Mouse (Mus musculus) left cerebral cortex, postnatal 25 days (tissue): ENCODE data around the gene Plce1. TPM values are rescaled to one million over a fixed set of nuclear protein-coding genes. Genes with fewer than 3 reads are reported as not detected.

Experiments used
- DNase-seq, 2 experiments: peaks; one replicate each; pipeline ENCODE4 v3.0.0; 2022; ENCODE audit warnings: low spot score in 2 of 2, mixed read lengths in 1 of 2
- intact Hi-C: fragments of 180-260 bp; cut with DNase I; formaldehyde crosslinking; loops from one replicate; pipeline ENCODE4 v1.15.1; 2025
- total RNA-seq, 2 experiments: library from RNA; stranded (reverse); gene quantifications; 2 replicates each; pipeline ENCODE4 v1.2.3; 2021

Gene Plce1
- 1 to 10 TPM; 6.2 to 9.1 TPM for total RNA-seq

DNA sequence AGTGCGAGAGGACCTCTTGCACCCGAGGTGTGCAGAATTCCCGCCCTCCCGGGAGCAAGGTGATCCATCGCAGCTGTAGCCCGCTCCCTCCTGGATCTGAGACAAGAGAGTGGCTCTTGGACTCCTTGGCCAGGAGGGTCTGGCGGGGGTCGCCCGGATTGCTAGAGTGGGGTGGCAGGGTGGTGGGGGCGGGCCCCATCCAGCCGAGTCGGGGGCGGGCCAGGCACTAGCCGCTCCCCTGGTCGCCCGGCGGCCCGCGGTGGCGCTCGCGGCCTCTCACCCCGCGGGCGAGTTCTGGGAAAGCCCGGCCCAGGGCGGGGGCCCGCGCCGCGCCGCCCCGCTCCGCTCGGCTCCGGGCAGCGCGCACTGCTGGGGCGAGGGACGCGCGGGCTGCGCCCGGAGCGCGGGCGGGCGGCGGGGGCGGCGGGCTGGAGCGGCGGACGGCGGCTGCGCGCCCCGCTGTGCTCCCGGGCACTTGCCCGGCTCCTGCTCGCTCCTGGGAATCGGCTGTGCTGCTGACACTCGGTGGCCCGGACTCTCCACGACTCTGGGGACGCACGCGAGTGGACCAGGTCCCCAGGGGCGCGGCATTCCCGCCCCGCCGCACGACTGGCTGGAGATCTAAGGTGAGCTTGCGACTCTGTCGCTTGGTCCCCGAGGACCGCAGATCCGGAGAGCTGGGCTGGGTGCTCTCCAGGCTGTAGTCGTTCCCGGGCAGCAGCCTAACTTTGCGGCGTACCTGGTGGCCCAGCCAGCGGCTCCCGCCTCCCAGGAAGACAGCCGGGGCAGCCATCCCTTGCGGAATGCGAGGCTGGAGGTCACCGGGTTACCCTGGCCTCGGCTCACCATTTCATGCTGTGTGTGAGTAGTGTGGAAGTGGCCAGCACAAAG, at the start of gene Plce1:
Gene Plce1, plus strand, starts transcription at position 379 of the 891 bp plus-strand sequence.
- DNase-seq = no peak
- intact Hi-C loops = no loop called here

DNA sequence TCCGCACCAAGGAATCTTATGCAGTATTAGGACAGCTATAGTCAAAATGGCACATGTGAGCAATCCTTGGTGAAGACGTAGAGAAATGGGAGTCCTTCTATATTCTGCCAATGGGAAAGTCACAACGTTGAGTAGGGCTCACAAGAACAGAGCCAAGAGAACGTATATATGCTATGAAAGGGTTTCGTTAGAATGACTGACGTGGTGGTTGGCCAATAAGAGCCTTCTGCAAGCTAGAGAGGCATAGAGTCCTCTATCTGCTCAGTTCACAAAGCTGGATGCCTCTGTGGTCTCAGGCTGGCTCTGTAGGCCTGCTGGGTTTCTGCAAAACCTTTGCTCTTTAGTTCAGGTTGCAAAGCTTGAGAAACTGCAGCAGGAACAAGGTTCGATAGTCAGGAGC, 49.6 kb upstream of the Plce1 start:
- intact Hi-C loops = no loop called here
- no peak for DNase-seq

DNA sequence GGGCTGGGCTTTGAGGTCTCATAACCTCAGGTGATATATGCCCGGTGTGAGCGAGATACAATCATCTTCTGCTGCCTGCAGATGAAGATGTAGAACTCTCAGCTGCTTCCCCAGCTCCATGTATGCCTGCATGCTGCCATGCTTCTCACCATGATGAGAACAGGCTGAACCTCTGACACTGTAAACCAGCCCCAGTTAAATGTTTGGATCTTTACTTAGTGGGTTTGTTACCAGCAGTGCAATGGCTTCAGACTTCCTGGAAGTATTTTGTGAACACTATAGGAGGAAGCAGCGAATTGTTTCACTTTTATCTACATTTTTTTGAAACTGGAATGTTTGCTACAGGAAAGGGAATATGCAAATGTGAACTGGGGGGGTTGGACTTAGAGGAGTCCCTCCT, 48.9 kb upstream of the Plce1 start:
- intact Hi-C loops = no loop called here
- no peak for DNase-seq

DNA sequence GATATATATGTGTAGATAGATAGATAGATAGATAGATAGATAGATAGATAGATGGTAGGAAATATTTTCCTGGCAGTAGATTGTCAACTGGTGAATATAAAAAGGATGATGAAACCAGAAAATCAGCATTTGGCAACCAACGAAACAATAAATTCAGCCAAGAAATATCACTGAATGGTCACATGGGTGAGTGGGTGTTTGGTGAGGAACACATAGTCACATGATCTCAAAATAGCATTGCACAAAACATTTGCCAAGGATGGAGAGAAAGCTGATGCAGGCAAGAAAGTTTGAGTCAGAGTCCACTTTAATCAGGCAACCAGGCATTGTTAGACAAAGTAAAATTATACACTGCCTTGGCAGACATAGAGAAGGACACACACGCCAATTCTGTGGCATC, 47.5 kb upstream of the Plce1 start:
- intact Hi-C loops = no loop called here
- peak; percentile 14 to 49 for DNase-seq

DNA sequence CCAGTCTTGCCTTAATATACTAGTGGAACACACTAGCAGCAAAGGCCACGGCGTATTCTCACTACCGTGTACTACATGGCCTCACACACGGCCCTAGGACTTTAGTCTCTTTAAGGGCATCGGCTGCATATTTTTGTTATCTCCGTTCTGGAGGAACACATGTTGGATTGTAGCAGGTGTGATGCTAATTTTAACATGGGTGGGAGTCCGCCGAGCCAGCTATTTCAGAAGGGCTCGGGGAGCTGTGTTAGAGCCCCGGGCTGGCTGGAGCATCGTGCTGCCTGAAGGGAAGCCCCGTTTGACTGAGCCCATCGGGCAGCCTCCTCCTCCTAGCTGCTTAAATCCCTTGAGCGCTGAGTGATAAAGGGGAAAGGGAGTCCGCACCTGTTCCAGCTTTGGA, 45.7 kb upstream of the Plce1 start:
- DNase-seq = peak in 1 of 2 experiments; percentile 16
- intact Hi-C loops = no loop called here

DNA sequence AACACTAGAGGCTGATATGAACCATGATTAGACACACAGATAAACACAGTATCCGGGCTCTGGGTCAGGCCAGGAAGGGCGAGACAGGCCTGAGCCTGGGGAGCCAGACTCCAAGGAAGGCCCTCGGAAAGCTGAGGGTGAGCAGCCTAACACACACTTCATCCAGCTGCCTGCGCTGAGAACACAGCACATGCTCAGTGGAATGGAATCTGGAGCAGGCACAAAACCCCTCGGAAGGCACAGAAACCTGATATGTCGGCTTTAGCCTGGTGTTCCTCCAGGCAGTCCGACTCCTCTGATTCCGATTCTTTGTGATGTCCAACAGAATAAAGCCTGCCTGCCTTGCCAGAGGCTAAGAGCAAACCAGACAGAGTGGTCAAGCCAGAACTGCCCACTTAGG, 39.0 kb upstream of the Plce1 start:
- intact Hi-C loops = no loop called here
- DNase-seq = no peak

DNA sequence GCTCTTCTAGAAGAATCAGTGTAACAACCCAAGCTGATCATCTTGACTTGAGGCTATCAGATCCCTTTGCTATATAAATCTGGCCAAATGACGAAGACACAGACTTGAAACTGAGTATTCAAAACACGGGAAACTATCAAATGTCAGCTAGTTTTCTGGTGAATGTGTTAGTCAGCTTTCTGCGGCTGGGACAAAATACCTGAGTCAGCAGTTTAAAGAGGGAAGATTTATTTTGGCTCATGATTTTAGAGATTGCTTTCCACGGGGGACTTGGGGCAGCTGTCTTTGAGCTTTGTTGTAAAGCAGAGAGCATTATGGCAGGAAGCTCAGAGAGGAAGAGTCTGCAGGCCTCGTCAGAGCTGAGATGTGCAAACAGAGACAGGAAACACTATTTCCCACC, 35.2 kb upstream of the Plce1 start:
- intact Hi-C loops = no loop called here
- no peak for DNase-seq

DNA sequence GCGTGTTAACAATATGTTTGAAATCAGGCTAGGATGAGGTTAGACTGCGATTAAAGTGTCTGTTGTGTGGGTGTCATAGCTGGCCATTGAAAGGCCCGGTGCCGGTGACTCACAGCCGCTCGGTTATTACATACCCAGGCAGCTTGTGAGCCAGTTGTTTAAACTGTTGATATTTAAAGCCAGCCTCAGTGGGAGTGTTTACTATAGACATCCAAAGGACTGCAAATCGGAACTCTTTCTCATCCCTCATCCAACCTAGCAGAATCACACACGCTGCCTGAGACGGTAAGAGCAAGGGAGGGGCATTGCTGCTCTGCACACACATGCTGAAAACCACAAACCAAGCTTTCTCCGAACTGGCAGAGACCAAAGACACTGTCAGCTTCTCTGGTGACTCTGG, 25.7 kb upstream of the Plce1 start:
- peak; percentile 18 to 67 for DNase-seq
- intact Hi-C loops = no loop called here

DNA sequence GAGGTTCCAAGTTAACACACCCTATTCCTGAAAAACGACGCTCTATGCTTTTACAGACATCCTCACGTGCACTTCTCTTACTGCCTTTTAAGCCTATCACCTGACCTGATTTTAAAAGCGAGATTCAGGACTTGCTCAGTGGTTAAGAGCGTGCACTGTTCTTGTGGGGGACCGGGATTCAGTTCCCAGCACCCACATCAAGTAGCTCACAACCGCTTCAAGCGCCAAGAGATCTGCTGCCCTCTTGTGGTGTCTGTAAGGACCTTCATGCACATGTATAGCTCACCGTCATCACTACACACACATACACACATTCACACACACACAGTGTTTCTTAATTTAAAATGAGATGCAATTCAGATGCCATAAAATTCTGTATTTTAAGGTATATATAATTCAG, 21.9 kb upstream of the Plce1 start:
- intact Hi-C loops = no loop called here
- no peak for DNase-seq

DNA sequence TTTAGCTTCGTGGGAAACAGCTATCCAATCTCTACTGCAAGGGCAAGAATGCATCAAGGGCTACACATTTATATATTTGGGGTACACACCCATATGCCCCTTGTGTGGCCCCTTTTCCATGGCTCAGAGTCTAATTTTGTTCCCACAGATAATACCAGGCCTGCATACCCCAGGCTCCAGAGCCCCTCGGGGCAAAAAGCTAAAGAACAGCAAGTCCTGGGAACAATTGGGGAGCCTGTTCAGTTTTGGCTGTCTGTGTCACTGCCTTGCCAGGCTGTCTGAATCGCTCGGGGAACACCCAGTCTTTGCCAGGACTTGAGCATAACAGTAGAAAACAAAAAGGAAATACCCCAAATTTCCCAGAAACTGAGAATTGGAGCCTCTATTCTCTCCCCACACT, 20.2 kb upstream of the Plce1 start:
- intact Hi-C loops = no loop called here
- no peak for DNase-seq

DNA sequence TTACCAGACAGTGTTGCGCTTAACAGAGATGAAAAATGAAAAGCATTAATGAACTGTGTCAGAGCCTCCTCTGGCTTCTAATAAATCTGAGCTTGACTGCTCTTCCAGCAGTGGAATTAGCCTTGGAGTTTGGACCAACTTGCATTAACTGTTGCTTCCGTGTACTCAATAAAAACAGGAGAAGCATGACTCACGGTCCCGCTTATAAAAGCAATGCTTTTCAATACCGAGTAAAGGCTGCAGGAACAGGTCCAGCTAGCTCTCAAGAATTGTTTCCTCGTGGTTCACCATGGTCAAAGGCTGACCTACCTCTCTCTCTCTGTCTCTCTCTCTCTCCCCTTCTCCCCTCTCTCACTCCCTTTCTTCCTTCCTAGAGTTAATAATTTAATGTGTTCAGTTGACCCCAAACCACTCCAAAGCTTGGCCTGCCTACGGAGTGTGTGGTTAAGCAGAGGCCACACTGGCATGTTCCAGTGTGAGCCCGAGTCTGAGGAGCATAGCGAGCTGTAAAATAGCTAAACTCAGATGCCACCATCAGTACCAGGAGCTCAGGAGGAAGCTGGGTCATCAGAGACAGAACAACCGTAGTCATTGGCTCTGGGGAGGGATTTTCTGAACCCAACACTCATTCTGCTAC, 10.5 kb upstream of the Plce1 start:
- no peak for DNase-seq
- intact Hi-C loops = no loop called here

DNA sequence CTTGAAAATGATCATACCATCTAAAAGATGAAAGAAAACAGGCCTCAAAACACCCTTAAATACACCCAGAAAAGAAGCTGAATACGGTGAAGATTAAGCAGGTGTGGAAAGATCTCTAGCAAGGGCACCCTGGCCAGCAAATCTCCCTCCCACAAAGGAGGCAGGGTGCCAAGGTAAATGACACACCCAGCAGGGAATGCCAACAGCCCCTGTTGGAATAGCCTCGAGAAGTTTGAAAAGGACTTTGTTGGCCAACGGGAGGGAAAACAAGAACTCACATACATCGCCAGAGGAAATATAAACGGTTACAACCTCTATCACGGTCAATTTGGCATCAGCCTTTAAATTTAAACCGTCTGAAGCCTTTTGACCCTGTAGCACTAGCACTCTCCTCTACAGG, 5.5 kb upstream of the Plce1 start:
- intact Hi-C loops = no loop called here

DNA sequence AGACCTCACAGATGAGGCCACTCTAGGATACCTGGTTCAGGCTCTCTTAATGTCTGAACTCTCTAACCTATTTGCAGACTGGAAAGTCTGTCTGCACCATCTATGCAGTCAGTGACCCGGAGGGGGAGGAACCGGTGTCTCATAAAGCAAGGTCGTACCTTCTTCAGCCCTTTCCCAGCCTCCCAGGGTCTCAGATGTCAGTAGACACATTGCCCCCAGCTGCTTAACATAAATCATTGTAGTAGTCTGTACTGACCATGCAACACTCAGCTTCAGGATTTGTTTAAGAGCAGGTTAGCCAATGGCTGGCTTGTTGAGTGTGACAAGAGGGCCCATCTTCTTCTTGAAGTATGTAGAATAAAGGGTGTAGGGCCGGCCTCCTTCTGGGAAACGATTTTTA, 2.6 kb upstream of the Plce1 start:
- intact Hi-C loops = no loop called here
- no peak for DNase-seq

More for the DNA sequence above, 5.5 kb upstream of the Plce1 start:
- no peak for DNase-seq

DNA sequence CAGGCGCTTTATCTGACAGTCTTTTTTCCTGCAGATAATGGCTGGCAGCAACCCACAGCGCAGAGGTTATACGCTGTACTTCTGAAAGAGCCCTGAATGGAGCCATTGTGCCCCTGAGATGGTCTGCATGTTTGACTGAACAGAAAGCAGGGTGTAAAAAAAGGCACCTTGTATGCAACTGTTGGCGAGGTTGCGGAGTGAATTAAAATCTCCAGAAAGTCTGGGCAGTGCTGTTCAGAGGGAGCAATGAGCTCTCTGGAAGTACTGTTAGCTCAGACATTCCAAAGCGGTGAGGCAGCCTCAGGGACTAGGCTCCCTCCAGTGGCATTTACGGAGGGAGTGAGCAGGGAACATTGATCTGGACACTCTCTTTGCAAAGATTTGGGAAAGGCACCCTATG, 2.0 kb upstream of the Plce1 start:
- DNase-seq = peak in 1 of 2 experiments; percentile 15
- intact Hi-C loops = no loop called here

DNA sequence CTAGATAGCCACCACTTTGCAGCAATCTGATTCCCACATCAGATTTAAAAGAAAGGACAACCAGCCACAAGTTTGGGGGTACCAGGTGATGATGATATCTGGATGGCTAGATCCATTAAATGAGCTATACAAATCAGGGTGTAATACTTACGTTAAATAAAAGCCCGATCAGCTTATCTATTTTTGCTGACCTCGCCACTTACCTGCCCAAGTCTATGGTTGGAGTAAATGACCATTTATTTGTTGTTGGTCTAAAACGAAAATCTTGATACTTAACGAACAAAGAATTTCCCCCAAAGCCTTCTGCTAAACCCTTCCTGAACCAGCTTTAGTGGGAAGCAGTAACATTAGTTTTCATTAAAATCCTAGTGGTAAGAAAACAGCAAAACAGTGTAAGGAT, 1.4 kb upstream of the Plce1 start:
- DNase-seq = no peak
- intact Hi-C loops = no loop called here

DNA sequence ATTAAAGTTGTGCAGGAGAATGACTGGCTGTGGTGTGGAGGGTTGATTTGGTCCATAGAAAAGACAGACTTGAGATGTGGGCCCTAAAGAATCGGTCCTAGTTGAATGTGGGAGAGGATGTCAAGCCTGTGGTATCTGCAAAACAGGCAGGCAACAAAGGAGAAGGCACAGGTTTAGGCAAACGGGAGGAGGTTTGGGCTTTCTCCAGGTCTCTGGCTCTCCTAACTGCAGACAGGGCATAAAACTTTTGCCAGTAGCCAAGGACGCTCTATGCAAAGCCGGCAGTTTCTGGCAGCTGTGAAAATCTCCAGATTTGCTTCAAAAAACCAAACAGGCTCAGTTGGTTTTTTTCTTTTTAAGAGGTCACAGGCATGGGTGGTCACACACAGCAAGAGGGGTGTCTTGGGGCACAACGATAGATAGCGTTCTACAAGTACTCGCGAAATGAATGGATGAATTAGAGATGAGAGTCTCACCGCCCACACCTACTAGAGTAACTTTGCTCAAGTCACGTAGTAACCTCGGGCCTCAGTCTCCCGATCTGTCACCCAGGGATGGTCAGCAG, 671 bp upstream of the Plce1 start:
- no peak for DNase-seq
- intact Hi-C loops = no loop called here

DNA sequence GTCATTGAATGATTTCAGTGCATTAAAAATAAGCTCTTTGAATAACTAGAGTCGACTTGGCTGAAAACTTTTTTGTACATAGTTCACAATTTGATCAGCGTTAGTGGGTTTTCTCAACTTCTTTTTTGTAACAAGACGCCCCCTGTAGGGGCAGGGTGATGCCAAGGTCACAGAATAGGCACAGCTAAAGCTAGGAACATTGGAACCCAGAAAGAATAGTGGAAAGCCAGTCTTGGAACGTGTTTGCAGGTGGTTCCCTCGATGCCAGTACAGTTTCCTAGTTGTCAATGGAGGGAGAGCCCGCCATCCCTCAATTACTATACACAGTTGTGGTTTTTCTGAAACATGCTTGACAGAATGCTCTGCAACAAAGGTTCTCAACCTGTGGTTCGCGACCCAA, 997 bp downstream of the Plce1 start:
- no peak for DNase-seq

DNA sequence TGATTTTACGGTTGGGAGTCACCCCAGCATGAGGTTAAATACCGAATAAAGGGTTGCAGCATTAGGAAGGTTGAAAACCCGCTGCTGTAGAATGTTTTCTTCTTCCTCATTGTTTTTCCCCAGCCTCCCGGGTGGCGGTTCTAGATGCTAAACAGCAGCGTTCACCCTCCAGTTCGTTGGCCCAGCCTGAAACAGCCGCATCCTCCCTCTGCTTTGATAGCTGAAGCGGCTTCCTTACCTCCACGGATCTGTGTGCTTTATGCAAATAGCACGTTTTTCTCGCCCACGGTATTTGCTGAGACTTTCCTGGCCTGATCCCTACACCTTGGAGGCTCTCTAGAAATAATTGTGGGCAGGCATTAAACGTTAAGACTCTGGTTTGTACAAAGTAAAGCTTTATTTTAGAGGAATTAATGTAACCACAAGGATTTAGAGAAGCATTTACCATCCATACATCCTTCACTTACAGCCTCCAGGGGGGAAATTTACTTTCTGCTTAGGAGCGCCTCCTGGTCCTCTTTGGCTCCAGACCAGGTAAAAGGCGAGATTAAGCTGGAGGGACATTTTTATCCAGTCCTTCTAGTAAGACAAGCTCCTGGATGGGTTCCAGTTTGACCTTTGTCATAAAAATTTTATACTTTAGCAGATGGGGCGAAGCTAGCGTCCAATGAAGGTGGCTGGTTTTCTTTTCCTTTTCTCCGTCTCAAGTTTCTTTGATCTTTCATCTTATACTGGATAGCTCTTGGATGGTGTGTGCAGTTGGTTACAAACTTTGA, 1.7 kb downstream of the Plce1 start:
- intact Hi-C loops = no loop called here
- no peak for DNase-seq

More for the DNA sequence above, 997 bp downstream of the Plce1 start:
- intact Hi-C loops = no loop called here

DNA sequence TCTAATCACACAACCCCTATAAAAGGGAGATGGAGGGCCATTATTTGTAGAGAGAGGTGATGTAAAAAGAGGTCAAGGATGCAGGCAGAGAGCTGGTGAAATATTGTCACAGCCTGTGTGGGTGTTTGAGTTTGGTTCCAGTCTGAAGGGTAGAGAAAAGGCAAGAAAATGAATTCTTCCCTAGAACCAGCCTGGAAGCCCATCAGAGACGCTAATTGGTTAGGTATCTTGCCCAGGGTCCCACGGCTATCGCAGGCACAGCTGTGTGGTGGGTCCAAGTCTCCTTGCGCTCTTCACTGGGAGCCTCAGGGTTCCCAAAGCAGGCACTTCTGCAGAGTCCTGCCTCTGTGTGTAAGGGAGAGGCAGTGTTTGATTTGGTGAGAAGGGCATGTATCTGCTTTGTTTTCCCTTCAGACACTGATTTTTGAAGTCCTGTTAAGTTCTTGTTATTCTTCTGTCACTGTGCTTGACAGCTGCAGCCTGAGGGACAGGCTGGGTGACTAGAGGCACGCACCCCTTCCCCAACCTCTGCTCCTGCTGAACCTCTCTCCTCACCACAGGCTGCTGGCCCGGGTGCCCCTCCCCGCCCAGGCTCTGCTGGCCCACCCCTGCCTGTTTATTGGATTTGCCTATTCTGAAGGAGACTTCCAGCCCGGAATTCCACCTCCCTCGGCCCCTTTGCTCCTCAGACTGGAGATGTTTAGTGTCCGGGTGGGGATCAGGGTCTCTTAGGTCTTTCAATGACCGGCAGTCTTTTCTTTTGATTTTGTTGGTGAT, 5.1 kb downstream of the Plce1 start:
- no peak for DNase-seq
- intact Hi-C loops = no loop called here
